Mouse (Mus musculus): ENCODE data around the gene Kif16b.

DNA sequence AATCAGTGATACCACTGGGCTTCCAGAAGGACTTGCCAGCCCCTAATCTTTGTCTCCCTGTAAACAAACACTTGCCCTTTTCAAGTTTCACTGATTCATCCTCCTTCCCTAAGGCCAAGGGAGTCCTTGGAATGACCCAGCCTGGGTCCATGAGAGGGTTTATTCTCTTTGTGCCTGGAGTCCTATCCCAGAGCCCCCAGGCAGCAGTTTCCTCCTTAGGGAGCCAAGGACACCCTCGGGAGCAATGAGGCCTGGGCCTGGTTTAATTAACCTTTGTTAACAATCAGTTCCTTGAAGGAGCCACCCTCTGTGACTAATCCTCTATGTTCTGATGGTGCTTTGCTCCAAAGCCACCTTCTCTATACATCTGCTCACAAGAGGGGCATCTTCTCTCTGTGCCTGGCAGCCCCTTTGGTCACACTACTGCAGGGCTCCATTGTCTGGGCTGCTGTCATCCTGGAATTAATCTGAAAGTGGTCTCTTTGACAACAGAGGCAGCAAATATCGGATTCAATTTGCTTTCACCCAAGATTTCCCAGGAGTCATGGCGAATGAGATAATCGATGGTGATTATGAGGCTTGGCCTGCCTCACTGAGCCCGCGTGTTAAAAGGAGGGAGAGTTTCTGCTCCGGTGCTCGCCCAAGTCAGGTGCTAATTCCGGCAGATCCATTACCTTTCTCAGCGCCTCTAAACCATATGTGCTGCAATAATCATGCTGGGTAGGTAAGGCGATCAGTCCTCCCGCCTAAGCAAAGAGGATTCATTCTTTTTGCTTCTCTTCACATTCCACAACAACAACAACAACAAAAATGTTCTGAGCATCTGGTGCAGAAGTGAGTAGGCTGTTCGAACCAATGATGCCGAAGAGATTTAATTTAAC lies 311.7 kb downstream of the Kif16b start:
- no peak for TF ChIP-seq MAFK (IDR thresholded peaks at IDR 0.05; ENCODE audit: insufficient read depth, low read depth, low read length)
- TF ChIP-seq HCFC1 (IDR thresholded peaks at IDR 0.05; ENCODE audit: borderline replicate concordance, insufficient read depth, low read length), result no peak
- no peak for TF ChIP-seq ZC3H11A (IDR thresholded peaks at IDR 0.05; ENCODE audit: borderline replicate concordance, low read depth, low read length)
- TF ChIP-seq ZNF384 (IDR thresholded peaks at IDR 0.05; ENCODE audit: low read depth, low read length), result no peak
- no peak for TF ChIP-seq CHD2 (IDR thresholded peaks at IDR 0.05; ENCODE audit: low read depth, low read length)
